Mouse (Mus musculus) ES-Bruce4 (cell line): ENCODE data around the gene Pot1a.

Experiments
- CTCF ChIP-seq: IDR thresholded peaks from one replicate; pipeline ENCODE4 v1.8.1; 2011; ENCODE audit warnings: low read depth, low read length
- POLR2A ChIP-seq: IDR thresholded peaks from one replicate; pipeline ENCODE4 v1.8.1; 2011; ENCODE audit warnings: low read length; ENCODE audit not compliant: insufficient read depth

- TF ChIP-seq POLR2A = no peak
- no peak for TF ChIP-seq CTCF
Observed at GRCm38 (mm10) chr6:25806021-25806420, 3.0 kb downstream of the Pot1a start.
